In the genomic region with DNA sequence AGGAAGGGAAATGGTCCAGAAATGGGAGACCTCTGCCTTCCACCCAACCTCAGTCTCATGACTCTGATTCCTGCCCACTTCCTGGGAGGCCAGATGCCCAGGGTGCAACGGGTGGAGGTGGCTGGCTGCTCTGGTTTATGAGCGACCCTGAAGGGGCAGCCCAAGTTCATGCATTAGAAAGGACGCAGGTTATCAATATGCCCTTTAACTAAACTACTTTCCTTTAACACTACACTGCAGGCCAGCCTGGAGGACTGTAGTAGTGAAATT, we compare ENCODE assay signal across 8 mouse cellular contexts. TPM values are rescaled to one million over a fixed set of nuclear protein-coding genes. Genes with fewer than 3 reads are reported as not detected.
A peak's percentile ranks its signal among the peaks of the same experiment; 100 is the strongest.
DNase-seq lines count a peak whose midpoint lies in the region; ATAC-seq and TF ChIP-seq lines count a peak whose summit lies in the region.

No protein-coding gene starts in this region.

- H3K4me2 ChIP-seq in hindbrain, embryonic 15.5 days = peak overlapping the region; percentile 86
- H3K4me2 ChIP-seq in liver, embryonic 14.5 days (ENCODE audit: low read depth) = peak overlapping the region; percentile 64

- peak overlapping the region; percentile 93 for H3K27ac ChIP-seq in gastrocnemius, adult 2 months
- no peak overlapping the region for H3K27ac ChIP-seq in MEL (ENCODE audit: control insufficient read depth, low read depth, low read length)
- no peak overlapping the region; the same call in 1 of the 2 replicates for H3K27ac ChIP-seq in hindbrain, embryonic 15.5 days (replicated peaks)
- H3K27ac ChIP-seq in liver, embryonic 14.5 days = peak overlapping the region; percentile 27

- no peak for DNase-seq in gastrocnemius, adult 2 months
- no peak for DNase-seq in gastrocnemius, postnatal 14 days
- DNase-seq in MEL (ENCODE audit: low read depth, low spot score) = no peak
- DNase-seq in liver, embryonic 14.5 days (ENCODE audit: low read depth in 3 of 3, low spot score in 3 of 3) = no peak
- DNase-seq in layer of hippocampus, postnatal 14 days (ENCODE audit: low spot score in 2 of 2) = no peak
- no peak for DNase-seq in left cerebral cortex, postnatal 25 days (ENCODE audit: low spot score in 2 of 2)
- DNase-seq in adrenal gland, postnatal 4 days (ENCODE audit: low spot score in 2 of 2) = no peak

- ATAC-seq in hindbrain, embryonic 15.5 days (ENCODE audit: low FRiP score, low read depth) = no peak
- ATAC-seq in liver, embryonic 14.5 days (ENCODE audit: insufficient read depth) = no peak

- 33% methylated on average over 3 of the region's 3 CpGs for WGBS in hindbrain, embryonic 15.5 days
- 40% methylated on average over 3 of the region's 3 CpGs for WGBS in liver, embryonic 14.5 days (ENCODE audit: insufficient replicate concordance)

- H3K4me1 ChIP-seq in MEL (ENCODE audit: control insufficient read depth in 1 of 2, insufficient read depth in 2 of 2, low read length in 2 of 2) = peaks cover 8 to 12% of the 10 kb centered on the region in 2 experiments
- peaks cover 39% of the 10 kb centered on the region for H3K4me1 ChIP-seq in hindbrain, embryonic 15.5 days (replicated peaks)
- peaks cover 19 to 20% of the 10 kb centered on the region in 2 experiments for H3K4me1 ChIP-seq in liver, embryonic 14.5 days (replicated peaks; ENCODE audit: control insufficient read depth in 2 of 2, insufficient read depth in 2 of 2, low read length in 1 of 2)

- intact Hi-C loops in gastrocnemius, adult 2 months (cut with DNase I) = no loop called here
- intact Hi-C loops in gastrocnemius, postnatal 14 days (cut with DNase I; ENCODE audit: low total_unique reads) = no loop called here
- intact Hi-C loops in left cerebral cortex, postnatal 25 days (cut with DNase I) = no loop called here

- H3K9me3 ChIP-seq in MEL (replicated peaks; ENCODE audit: insufficient read depth, low read length) = no peaks in the 10 kb centered on the region
- H3K9me3 ChIP-seq in hindbrain, embryonic 15.5 days = no peaks in the 10 kb centered on the region
- H3K9me3 ChIP-seq in liver, embryonic 14.5 days (ENCODE audit: control insufficient read depth, low read length) = no peaks in the 10 kb centered on the region

- H3K79me2 ChIP-seq in MEL (ENCODE audit: control insufficient read depth, insufficient read depth, low read length, poor library complexity) = peaks cover 9% of the 10 kb centered on the region; the same call in 1 of the 2 replicates

- H3K4me3 ChIP-seq in gastrocnemius, adult 2 months = peak overlapping the region; percentile 100
- peak overlapping the region; percentile 93 for H3K4me3 ChIP-seq in MEL (ENCODE audit: control insufficient read depth in 1 of 2, insufficient read depth in 1 of 2, low read depth in 2 of 2, low read length in 2 of 2)
- H3K4me3 ChIP-seq in hindbrain, embryonic 15.5 days = peak overlapping the region; percentile 100
- H3K4me3 ChIP-seq in liver, embryonic 14.5 days (ENCODE audit: insufficient read depth in 1 of 2, low read depth in 2 of 2, low read length in 2 of 2) = peak overlapping the region; percentile 88 to 90

- peaks cover 0 to 10% of the 10 kb centered on the region in 2 experiments; a peak in 2 of 4 replicates for H3K36me3 ChIP-seq in MEL (ENCODE audit: control insufficient read depth in 1 of 2, insufficient read depth in 2 of 2, low read length in 2 of 2)
- H3K36me3 ChIP-seq in hindbrain, embryonic 15.5 days = peaks cover 23% of the 10 kb centered on the region
- H3K36me3 ChIP-seq in liver, embryonic 14.5 days (replicated peaks; ENCODE audit: control insufficient read depth, insufficient read depth, low read depth) = peaks cover 31% of the 10 kb centered on the region

- TF ChIP-seq CTCF in gastrocnemius, adult 2 months (IDR thresholded peaks at IDR 0.05) = no peak
- no peak for TF ChIP-seq CTCF in MEL (IDR thresholded peaks at IDR 0.05 in 2 of 3, conservative IDR thresholded peaks at IDR 0.05 in 1 of 3; ENCODE audit: control insufficient read depth in 1 of 3, insufficient read depth in 1 of 3, low read depth in 2 of 3, low read length in 3 of 3, poor library complexity in 1 of 3, severe bottlenecking in 1 of 3)
- no peak for TF ChIP-seq CTCF in liver, embryonic 14.5 days (IDR thresholded peaks at IDR 0.05; ENCODE audit: low read depth)

- TF ChIP-seq EP300 in MEL (IDR thresholded peaks at IDR 0.05; ENCODE audit: low read depth in 1 of 2, low read length in 2 of 2) = no peak
- TF ChIP-seq EP300 in liver, embryonic 14.5 days (IDR thresholded peaks at IDR 0.05; ENCODE audit: low read depth) = no peak

- H3K27me3 ChIP-seq in MEL (ENCODE audit: control insufficient read depth in 1 of 2, insufficient read depth in 2 of 2, low read length in 2 of 2) = no peaks in the 10 kb centered on the region
- no peaks in the 10 kb centered on the region for H3K27me3 ChIP-seq in hindbrain, embryonic 15.5 days
- H3K27me3 ChIP-seq in liver, embryonic 14.5 days (ENCODE audit: control insufficient read depth, insufficient read depth, low read length) = no peaks in the 10 kb centered on the region

- no peak for TF ChIP-seq RAD21 in MEL (IDR thresholded peaks at IDR 0.05; ENCODE audit: low read depth, low read length)

- peak overlapping the region; percentile 85; the same call in 1 of the 2 replicates for H3K9ac ChIP-seq in MEL (ENCODE audit: control insufficient read depth, low read depth, low read length, poor library complexity, severe bottlenecking)
- H3K9ac ChIP-seq in hindbrain, embryonic 15.5 days = peak overlapping the region; percentile 99
- H3K9ac ChIP-seq in liver, embryonic 14.5 days (replicated peaks) = peak overlapping the region; percentile 93

- no peak for TF ChIP-seq POLR2A in MEL (IDR thresholded peaks at IDR 0.05; ENCODE audit: control insufficient read depth in 1 of 2, insufficient read depth in 1 of 2, low read depth in 1 of 2, low read length in 2 of 2, poor library complexity in 1 of 2)

RNA-seq across cellular contexts. Expression of gene C2cd2l, which starts 1.3 kb away (rescaled TPM):
- total RNA-seq in gastrocnemius, adult 2 months (2021) = 10 to 100 TPM; 14.9 to 17.8 TPM
- total RNA-seq in gastrocnemius, postnatal 14 days (2021) = 10 to 100 TPM; 12.1 to 13.7 TPM
- total RNA-seq in MEL (2012; rRNA removed) = 4.3 and 4.7 TPM in 2 replicates
- 10 to 100 TPM in 1 of 2 experiments, not detected in 1; 10.9 TPM for polyA plus RNA-seq in MEL (2012; ENCODE audit: insufficient read depth in 1 of 2, insufficient read length in 2 of 2, low read depth in 1 of 2, low replicate concordance in 2 of 2, missing spikeins in 1 of 2)
- 28.7 and 29.3 TPM in 2 replicates for polyA plus RNA-seq in hindbrain, embryonic 15.5 days (2015; fragmentation: Nextera tagmentation; extraction: Ambion mirVana)
- polyA plus RNA-seq in liver, embryonic 14.5 days (2012; rRNA removed) = 13.0 and 17.3 TPM in 2 replicates
- polyA plus RNA-seq in liver, embryonic 14.5 days (2014; fragmentation: Nextera tagmentation; extraction: Ambion mirVana) = 7.4 and 8.9 TPM in 2 replicates
- 100 to 1,000 TPM; 128 to 144 TPM for total RNA-seq in layer of hippocampus, postnatal 14 days (2021)
- total RNA-seq in left cerebral cortex, postnatal 25 days (2021) = 100 to 1,000 TPM; 207 to 225 TPM
- total RNA-seq in adrenal gland, postnatal 4 days (2021) = 10 to 100 TPM; 28.9 to 31.8 TPM

RNA-seq across cellular contexts. Expression of gene Dpagt1, which starts 7.1 kb away (rescaled TPM):
- 10 to 100 TPM; 12.3 to 14.1 TPM for total RNA-seq in gastrocnemius, adult 2 months (2021)
- total RNA-seq in gastrocnemius, postnatal 14 days (2021) = 10 to 100 TPM; 12.5 to 14.0 TPM
- total RNA-seq in MEL (2012; rRNA removed) = 12.7 and 14.9 TPM in 2 replicates
- 10 to 100 TPM in 1 of 2 experiments, not detected in 1; 43.5 TPM for polyA plus RNA-seq in MEL (2012; ENCODE audit: insufficient read depth in 1 of 2, insufficient read length in 2 of 2, low read depth in 1 of 2, low replicate concordance in 2 of 2, missing spikeins in 1 of 2)
- polyA plus RNA-seq in hindbrain, embryonic 15.5 days (2015; fragmentation: Nextera tagmentation; extraction: Ambion mirVana) = 37.5 and 38.7 TPM in 2 replicates
- 16.4 and 19.5 TPM in 2 replicates for polyA plus RNA-seq in liver, embryonic 14.5 days (2012; rRNA removed)
- 18.8 and 20.2 TPM in 2 replicates for polyA plus RNA-seq in liver, embryonic 14.5 days (2014; fragmentation: Nextera tagmentation; extraction: Ambion mirVana)
- total RNA-seq in layer of hippocampus, postnatal 14 days (2021) = 10 to 100 TPM; 16.2 to 16.3 TPM
- 10 to 100 TPM; 12.5 to 13.8 TPM for total RNA-seq in left cerebral cortex, postnatal 25 days (2021)
- 10 to 100 TPM; 32.3 to 36.2 TPM for total RNA-seq in adrenal gland, postnatal 4 days (2021)

RNA-seq across cellular contexts. Expression of gene Hinfp, which starts 13.3 kb away (rescaled TPM):
- 1 to 10 TPM; 6.3 to 6.8 TPM for total RNA-seq in gastrocnemius, adult 2 months (2021)
- 1 to 10 TPM; 5.8 to 6.0 TPM for total RNA-seq in gastrocnemius, postnatal 14 days (2021)
- 14.3 and 16.4 TPM in 2 replicates for total RNA-seq in MEL (2012; rRNA removed)
- polyA plus RNA-seq in MEL (2012; ENCODE audit: insufficient read depth in 1 of 2, insufficient read length in 2 of 2, low read depth in 1 of 2, low replicate concordance in 2 of 2, missing spikeins in 1 of 2) = 10 to 100 TPM in 1 of 2 experiments, not detected in 1; 31.3 TPM
- 25.7 and 28.8 TPM in 2 replicates for polyA plus RNA-seq in hindbrain, embryonic 15.5 days (2015; fragmentation: Nextera tagmentation; extraction: Ambion mirVana)
- 11.8 and 13.8 TPM in 2 replicates for polyA plus RNA-seq in liver, embryonic 14.5 days (2012; rRNA removed)
- polyA plus RNA-seq in liver, embryonic 14.5 days (2014; fragmentation: Nextera tagmentation; extraction: Ambion mirVana) = 8.0 and 8.3 TPM in 2 replicates
- total RNA-seq in layer of hippocampus, postnatal 14 days (2021) = 10 to 100 TPM; 26.0 to 28.5 TPM
- 10 to 100 TPM; 28.4 to 28.6 TPM for total RNA-seq in left cerebral cortex, postnatal 25 days (2021)
- 10 to 100 TPM; 33.4 to 34.5 TPM for total RNA-seq in adrenal gland, postnatal 4 days (2021)

RNA-seq across cellular contexts. Expression of gene H2afx, which starts 15.7 kb away (rescaled TPM):
- 1 to 10 TPM; 8.4 to 8.7 TPM for total RNA-seq in gastrocnemius, adult 2 months (2021)
- total RNA-seq in gastrocnemius, postnatal 14 days (2021) = 10 to 100 TPM; 21.7 to 24.8 TPM
- 805 and 828 TPM in 2 replicates for total RNA-seq in MEL (2012; rRNA removed)
- 10 to 100 TPM in 1 of 2 experiments, not detected in 1; 89.6 TPM for polyA plus RNA-seq in MEL (2012; ENCODE audit: insufficient read depth in 1 of 2, insufficient read length in 2 of 2, low read depth in 1 of 2, low replicate concordance in 2 of 2, missing spikeins in 1 of 2)
- 133 and 149 TPM in 2 replicates for polyA plus RNA-seq in hindbrain, embryonic 15.5 days (2015; fragmentation: Nextera tagmentation; extraction: Ambion mirVana)
- 177 and 217 TPM in 2 replicates for polyA plus RNA-seq in liver, embryonic 14.5 days (2012; rRNA removed)
- polyA plus RNA-seq in liver, embryonic 14.5 days (2014; fragmentation: Nextera tagmentation; extraction: Ambion mirVana) = 168 and 190 TPM in 2 replicates
- total RNA-seq in layer of hippocampus, postnatal 14 days (2021) = 10 to 100 TPM; 50.5 to 59.1 TPM
- total RNA-seq in left cerebral cortex, postnatal 25 days (2021) = 10 to 100 TPM; 56.6 to 56.8 TPM
- 100 to 1,000 TPM; 146 to 165 TPM for total RNA-seq in adrenal gland, postnatal 4 days (2021)

RNA-seq across cellular contexts. Expression of gene Hmbs, which starts 25.3 kb away (rescaled TPM):
- 10 to 100 TPM; 21.9 to 29.1 TPM for total RNA-seq in gastrocnemius, adult 2 months (2021)
- 10 to 100 TPM; 24.2 to 25.5 TPM for total RNA-seq in gastrocnemius, postnatal 14 days (2021)
- total RNA-seq in MEL (2012; rRNA removed) = 110 and 145 TPM in 2 replicates
- polyA plus RNA-seq in MEL (2012; ENCODE audit: insufficient read depth in 1 of 2, insufficient read length in 2 of 2, low read depth in 1 of 2, low replicate concordance in 2 of 2, missing spikeins in 1 of 2) = 100 to 1,000 TPM in 1 of 2 experiments, not detected in 1; 138 TPM
- polyA plus RNA-seq in hindbrain, embryonic 15.5 days (2015; fragmentation: Nextera tagmentation; extraction: Ambion mirVana) = 64.8 and 64.9 TPM in 2 replicates
- 837 and 876 TPM in 2 replicates for polyA plus RNA-seq in liver, embryonic 14.5 days (2012; rRNA removed)
- 1,376 and 1,452 TPM in 2 replicates for polyA plus RNA-seq in liver, embryonic 14.5 days (2014; fragmentation: Nextera tagmentation; extraction: Ambion mirVana)
- 10 to 100 TPM; 22.6 to 22.8 TPM for total RNA-seq in layer of hippocampus, postnatal 14 days (2021)
- total RNA-seq in left cerebral cortex, postnatal 25 days (2021) = 10 to 100 TPM; 14.8 to 22.0 TPM
- total RNA-seq in adrenal gland, postnatal 4 days (2021) = 100 to 1,000 TPM; 118 to 136 TPM

Comparison
In these comparisons a context has a peak if more than half of its experiments do, and no peak if none do; other contexts are left out.
1. H3K27ac ChIP-seq: peak in gastrocnemius, adult 2 months (single experiment) and liver, embryonic 14.5 days (single experiment); none in MEL (single experiment) and hindbrain, embryonic 15.5 days (single experiment).
2. Peak in every context shown above with its lines, with median percentiles within 50 percentile points of each other: H3K4me3 ChIP-seq and H3K9ac ChIP-seq.